Mouse (Mus musculus): Measurements from ENCODE around the gene Triml1.
A peak's percentile ranks its signal among the peaks of the same experiment; 100 is the strongest.

The Triml1 gene

DNA sequence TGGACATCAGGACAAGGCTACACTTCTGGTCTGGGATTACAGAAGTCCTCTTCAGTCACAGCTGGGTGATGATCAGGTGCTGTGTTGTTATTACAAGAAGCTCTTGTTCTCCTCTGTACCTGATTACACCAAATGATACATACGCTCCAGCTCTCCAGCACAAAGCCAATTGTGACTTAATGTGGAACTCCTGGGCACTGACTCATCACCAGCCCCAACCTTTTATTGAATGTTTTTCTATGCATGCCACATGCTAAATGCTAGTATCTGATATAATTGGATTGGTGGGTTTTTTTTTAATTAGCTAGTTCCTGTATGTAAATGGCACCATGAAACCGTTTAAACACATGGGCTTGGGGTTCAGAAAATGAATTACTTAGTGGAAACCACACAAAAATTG lies at the start of gene Triml1:
TSS of gene Triml1 (minus strand) at position 101 of the 400 bp plus-strand sequence.
- no peak for DNase-seq (ENCODE audit: low spot score)

DNA sequence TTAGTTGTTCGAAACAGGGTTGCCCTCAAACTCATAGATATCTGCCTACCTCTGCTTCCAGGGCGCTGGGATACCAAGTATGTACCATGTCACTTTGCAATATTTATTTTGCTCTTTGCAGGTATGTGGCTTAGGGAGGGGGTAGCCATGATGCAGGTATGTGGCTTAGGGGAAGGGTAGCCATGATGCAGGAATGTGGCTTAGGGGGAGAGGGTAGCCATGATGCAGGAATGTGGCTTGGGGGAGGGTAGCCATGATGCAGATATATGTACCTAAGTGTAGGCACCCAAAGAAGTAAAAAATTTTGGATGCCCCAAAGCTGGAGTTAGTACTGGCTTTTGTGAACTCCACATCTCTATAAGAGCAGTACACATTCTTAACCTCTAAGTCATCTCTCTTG lies 41.0 kb upstream of the Triml1 start:
- no peak for DNase-seq (ENCODE audit: low spot score)

GRCm38 (mm10) chr8:43180054-43180690 lies 38.9 kb upstream of the Triml1 start, which contains the start of gene Triml2:
TSS of gene Triml2 (plus strand) at chr8:43180541.
- no peak for DNase-seq (ENCODE audit: low spot score)

GRCm38 (mm10) chr8:43179189-43179588 lies 37.9 kb upstream of the Triml1 start:
- no peak for DNase-seq (ENCODE audit: low spot score)

GRCm38 (mm10) chr8:43178263-43178662 lies 37.0 kb upstream of the Triml1 start:
- peak; percentile 42 for DNase-seq (ENCODE audit: low spot score)

GRCm38 (mm10) chr8:43176766-43177486 lies 35.6 kb upstream of the Triml1 start:
- DNase-seq (ENCODE audit: low spot score), result no peak

- no peak for DNase-seq (ENCODE audit: low spot score)
Observed at GRCm38 (mm10) chr8:43169249-43169755, 28.0 kb upstream of the Triml1 start.

- DNase-seq (ENCODE audit: low spot score), result no peak
Observed at GRCm38 (mm10) chr8:43168083-43168482, 26.8 kb upstream of the Triml1 start.

- DNase-seq (ENCODE audit: low spot score), result no peak
Observed at GRCm38 (mm10) chr8:43164453-43164852, 23.2 kb upstream of the Triml1 start.

DNA sequence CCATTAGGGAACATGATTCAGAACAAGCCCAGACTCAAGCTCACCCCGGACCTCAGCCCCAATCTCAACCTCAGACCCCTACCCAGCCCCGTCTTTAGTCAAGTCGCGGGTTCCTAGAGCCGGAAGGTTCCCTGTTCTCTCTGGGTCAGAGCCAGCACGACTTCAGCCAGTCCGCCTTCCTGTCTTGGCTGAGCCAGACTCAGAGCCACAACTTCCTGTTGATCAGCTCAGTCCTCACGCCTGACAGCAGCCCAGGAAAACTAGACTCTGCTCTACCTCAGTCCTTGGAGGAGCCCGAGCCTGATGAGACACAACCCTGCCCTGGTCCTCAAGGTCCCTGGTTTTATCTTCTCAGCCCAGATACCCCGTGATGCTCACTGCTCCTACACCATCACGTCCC lies 22.0 kb upstream of the Triml1 start:
- no peak for DNase-seq (ENCODE audit: low spot score)

- no peak for DNase-seq (ENCODE audit: low spot score)
Observed at GRCm38 (mm10) chr8:43149307-43149706, 8.0 kb upstream of the Triml1 start.

DNA sequence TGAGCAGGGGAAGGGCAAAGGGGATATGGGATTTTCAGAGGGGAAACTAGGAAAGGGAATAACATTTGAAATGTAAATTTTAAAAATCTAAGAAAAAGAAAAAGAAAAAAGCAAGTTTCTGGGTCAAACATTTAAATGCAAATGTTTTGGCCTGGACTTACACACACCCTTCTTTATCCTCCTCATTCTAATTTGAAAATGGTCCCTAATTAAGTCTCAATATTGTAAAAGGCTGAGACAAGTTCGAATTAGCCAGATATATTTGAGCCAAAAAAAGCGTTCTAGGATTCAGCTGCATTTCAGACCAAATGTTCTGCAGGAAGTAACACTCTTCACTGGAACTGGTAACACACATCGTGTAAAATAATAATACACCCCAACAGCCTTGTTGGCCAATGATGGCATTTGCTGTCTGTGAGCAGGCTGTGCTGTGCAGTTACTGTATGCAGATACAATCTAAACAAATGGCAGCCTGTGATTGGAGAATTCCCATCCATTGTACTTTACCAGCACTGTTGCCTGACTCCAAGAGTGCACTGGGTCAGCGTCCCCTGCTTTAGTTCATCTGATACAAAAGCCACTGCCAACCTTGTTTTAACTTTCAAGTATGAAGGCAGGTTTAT lies 30.0 kb downstream of the Triml1 start:
- no peak for DNase-seq (ENCODE audit: low spot score)

All from embryo, embryonic 10.5 days (tissue).